Mouse (Mus musculus) erythroblast, embryonic 14.5 days (primary cell): ENCODE measurements around the gene Fam169a. TPM values are rescaled to one million over a fixed set of nuclear protein-coding genes. Genes with fewer than 3 reads are reported as not detected.
A peak's percentile ranks its signal among the peaks of the same experiment; 100 is the strongest.
"Not testable (repeated sequence)": the region's sequence is repeated elsewhere in the genome, so short reads cannot be mapped to it uniquely, and the experiment has no call there.

Source experiments
- H3K27me3 ChIP-seq: 2 replicates; pipeline ENCODE4 v1.6.1; 2012; ENCODE audit warnings: inconsistent platforms; ENCODE audit not compliant: control insufficient read depth
- H3K36me3 ChIP-seq: 2 replicates; pipeline ENCODE4 v1.6.1; 2012; ENCODE audit warnings: mild to moderate bottlenecking, inconsistent platforms; ENCODE audit not compliant: control insufficient read depth
- H3K4me1 ChIP-seq: 2 replicates; pipeline ENCODE4 v1.6.1; 2012; ENCODE audit warnings: inconsistent platforms; ENCODE audit not compliant: control insufficient read depth
- H3K4me3 ChIP-seq: replicated peaks from 2 replicates; pipeline ENCODE3; 2012; ENCODE audit warnings: moderate library complexity, mild to moderate bottlenecking, inconsistent platforms
- H3K9me3 ChIP-seq: 2 replicates; pipeline ENCODE4 v1.6.1; 2012; ENCODE audit warnings: low read length, inconsistent platforms, mixed read lengths; ENCODE audit not compliant: control insufficient read depth
- GATA1 ChIP-seq: IDR thresholded peaks from 2 replicates; pipeline ENCODE4 v1.6.1; 2012; ENCODE audit warnings: low read length, inconsistent platforms, mixed read lengths
- TAL1 ChIP-seq: IDR thresholded peaks from 3 replicates; pipeline ENCODE4 v1.6.1; 2012; ENCODE audit warnings: low read length, inconsistent platforms, mixed read lengths
- polyA plus RNA-seq: library from polyadenylated mRNA; stranded (reverse); fragments of >175 nt; gene quantifications from 2 replicates; pipeline ENCODE4 v1.2.3, GENCODE M21; 2012

The Fam169a gene
- polyA plus RNA-seq, 1 experiment = 0.01 TPM

- H3K4me1 ChIP-seq = peaks cover 28% of the 10 kb centered on the region
- TF ChIP-seq TAL1 (no peak), GATA1 (no peak)
- no peaks in the 10 kb centered on the region for H3K36me3 ChIP-seq
- no peak overlapping the region for H3K4me3 ChIP-seq
- peaks cover 2% of the 10 kb centered on the region; the same call in 1 of the 2 replicates for H3K27me3 ChIP-seq
- H3K9me3 ChIP-seq = no peaks in the 10 kb centered on the region
These were observed 9.3 kb upstream of the Fam169a start for GRCm38 (mm10) chr13:97057817-97058216.

- H3K9me3 ChIP-seq = no peaks in the 10 kb centered on the region
- no peaks in the 10 kb centered on the region; the same call in 1 of the 2 replicates for H3K36me3 ChIP-seq
- H3K4me1 ChIP-seq = peaks cover 45% of the 10 kb centered on the region
- H3K4me3 ChIP-seq = no peak overlapping the region
- H3K27me3 ChIP-seq = no peaks in the 10 kb centered on the region
- no peak for TF ChIP-seq TAL1
- no peak for TF ChIP-seq GATA1
These were observed 7.3 kb upstream of the Fam169a start for GRCm38 (mm10) chr13:97059746-97060145.

- H3K4me1 ChIP-seq = peaks cover 51% of the 10 kb centered on the region
- no peaks in the 10 kb centered on the region; the same call in 1 of the 2 replicates for H3K36me3 ChIP-seq
- H3K27me3 ChIP-seq = no peaks in the 10 kb centered on the region
- no peak for TF ChIP-seq GATA1
- TF ChIP-seq TAL1 = no peak
- no peak overlapping the region for H3K4me3 ChIP-seq
- H3K9me3 ChIP-seq = no peaks in the 10 kb centered on the region
These were observed 6.8 kb upstream of the Fam169a start for GRCm38 (mm10) chr13:97060331-97060730.

- H3K27me3 ChIP-seq = no peaks in the 10 kb centered on the region
- peaks cover 67% of the 10 kb centered on the region for H3K4me1 ChIP-seq
- H3K9me3 ChIP-seq = no peaks in the 10 kb centered on the region
- no peak for TF ChIP-seq GATA1
- TF ChIP-seq TAL1 = no peak
- H3K36me3 ChIP-seq = no peaks in the 10 kb centered on the region; the same call in 1 of the 2 replicates
- no peak overlapping the region for H3K4me3 ChIP-seq
These were observed 4.9 kb upstream of the Fam169a start for GRCm38 (mm10) chr13:97062151-97062550.

- Histone ChIP-seq H3K27me3 (no peaks in the 10 kb centered on the region), H3K36me3 (no peaks in the 10 kb centered on the region; the same call in 1 of the 2 replicates), H3K4me3 (no peak overlapping the region), H3K9me3 (no peaks in the 10 kb centered on the region), H3K4me1 (peaks cover 71% of the 10 kb centered on the region)
- no peak for TF ChIP-seq GATA1
- TF ChIP-seq TAL1 = no peak
These were observed 3.7 kb upstream of the Fam169a start for GRCm38 (mm10) chr13:97063431-97063830.

GRCm38 (mm10) chr13:97064413-97064812 is 2.7 kb upstream of the Fam169a start:
- TF ChIP-seq GATA1 (no peak), TAL1 (no peak)
- H3K9me3 ChIP-seq = no peaks in the 10 kb centered on the region
- H3K4me3 ChIP-seq = peak overlapping the region; percentile 51
- peaks cover 78% of the 10 kb centered on the region for H3K4me1 ChIP-seq
- H3K36me3 ChIP-seq = no peaks in the 10 kb centered on the region; the same call in 1 of the 2 replicates
- H3K27me3 ChIP-seq = no peaks in the 10 kb centered on the region

GRCm38 (mm10) chr13:97064844-97065621 is 2.1 kb upstream of the Fam169a start:
- H3K4me3 ChIP-seq = peak overlapping the region; percentile 53
- peaks cover 82% of the 10 kb centered on the region for H3K4me1 ChIP-seq
- not testable (repeated sequence) for H3K9me3 ChIP-seq, H3K36me3 ChIP-seq, H3K27me3 ChIP-seq

DNA sequence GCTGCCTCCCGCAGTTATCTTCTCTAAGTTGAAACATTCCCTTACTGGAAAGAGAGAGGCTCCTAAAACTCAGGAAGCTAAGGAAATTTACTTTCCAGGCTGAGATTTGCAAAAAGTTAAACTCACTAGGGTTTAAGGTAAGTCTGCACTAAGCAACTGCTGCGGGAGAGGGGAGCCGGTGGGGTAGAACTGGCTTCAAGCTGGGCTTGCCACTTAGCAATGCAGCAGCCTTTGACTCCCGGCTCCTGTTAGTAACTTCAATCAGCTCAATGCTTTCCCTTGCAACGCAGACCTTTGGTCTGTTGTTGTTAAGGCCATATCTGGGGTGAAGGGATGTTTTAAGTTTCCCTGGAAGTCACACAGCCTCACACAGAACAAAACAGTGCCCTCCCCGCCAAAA is 605 bp downstream of the Fam169a start:
- Histone ChIP-seq H3K4me1 (peaks cover 84% of the 10 kb centered on the region), H3K27me3 (peaks cover 25% of the 10 kb centered on the region), H3K4me3 (peak overlapping the region; percentile 72), H3K36me3 (no peaks in the 10 kb centered on the region; the same call in 1 of the 2 replicates), H3K9me3 (no peaks in the 10 kb centered on the region)
- TF ChIP-seq TAL1 = no peak
- TF ChIP-seq GATA1 = no peak

GRCm38 (mm10) chr13:97068151-97068550 is 1.1 kb downstream of the Fam169a start:
- Histone ChIP-seq H3K27me3 (peaks cover 30% of the 10 kb centered on the region), H3K36me3 (no peaks in the 10 kb centered on the region; the same call in 1 of the 2 replicates), H3K4me1 (peaks cover 80% of the 10 kb centered on the region), H3K9me3 (no peaks in the 10 kb centered on the region), H3K4me3 (peak overlapping the region; percentile 72)
- TF ChIP-seq GATA1 (no peak), TAL1 (no peak)
